Mouse (Mus musculus): Measurements from ENCODE around the gene Rtel1. TPM values are rescaled to one million over a fixed set of nuclear protein-coding genes. Genes with fewer than 3 reads are reported as not detected.

Rtel1 gene
- total RNA-seq (2014; fragmentation: Nextera tagmentation) (110 and 144 TPM in 2 replicates), total RNA-seq (2017) (45.6 and 78.9 TPM in 2 replicates)

DNA sequence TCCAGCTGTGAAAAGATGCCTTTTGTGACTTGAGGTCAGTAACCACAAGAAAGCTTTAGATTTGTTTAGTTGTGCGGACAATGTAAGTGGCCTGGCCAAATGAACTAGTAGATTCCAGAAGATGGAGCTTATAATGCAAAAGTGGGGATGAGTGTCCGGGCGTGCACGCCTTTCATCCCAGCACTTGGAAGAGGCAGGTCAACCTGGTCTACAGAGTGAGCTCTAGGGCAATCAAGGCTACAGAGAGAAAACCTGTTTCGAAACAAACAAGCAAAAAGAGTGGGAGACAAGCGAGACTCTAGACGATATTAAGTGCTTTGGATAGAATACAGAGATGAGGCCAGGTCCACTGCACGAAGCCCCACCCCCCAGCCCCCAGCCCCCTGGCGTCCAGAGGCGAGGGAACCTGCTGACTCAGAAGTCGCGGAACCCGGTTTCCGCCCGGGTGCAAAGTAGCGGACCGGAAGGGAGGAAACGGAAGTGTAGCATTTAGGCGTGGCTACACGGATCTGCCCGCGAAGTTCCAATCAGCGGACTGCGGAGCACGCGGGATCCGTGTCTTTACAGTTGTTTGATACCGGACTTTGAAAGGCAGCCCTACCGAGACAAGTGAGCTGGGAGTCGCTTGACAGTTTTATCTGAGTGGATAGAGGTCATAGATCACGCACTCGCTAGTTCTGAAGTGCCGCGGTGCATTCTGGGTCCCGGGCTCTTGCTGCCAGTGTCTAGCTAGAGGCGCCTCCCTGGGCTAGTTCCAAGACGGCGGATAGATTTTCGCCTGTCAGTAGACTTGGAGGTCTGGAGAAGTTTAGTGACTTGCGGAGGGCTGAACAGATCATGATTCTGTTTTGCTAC, at the start of gene Rtel1:
Rtel1 (plus strand) TSS at position 492 of the 855 bp plus-strand sequence.
- ATAC-seq (replicated peaks; ENCODE audit: low FRiP score, low TSS enrichment, poor library complexity, severe bottlenecking), result peak; percentile 93

DNA sequence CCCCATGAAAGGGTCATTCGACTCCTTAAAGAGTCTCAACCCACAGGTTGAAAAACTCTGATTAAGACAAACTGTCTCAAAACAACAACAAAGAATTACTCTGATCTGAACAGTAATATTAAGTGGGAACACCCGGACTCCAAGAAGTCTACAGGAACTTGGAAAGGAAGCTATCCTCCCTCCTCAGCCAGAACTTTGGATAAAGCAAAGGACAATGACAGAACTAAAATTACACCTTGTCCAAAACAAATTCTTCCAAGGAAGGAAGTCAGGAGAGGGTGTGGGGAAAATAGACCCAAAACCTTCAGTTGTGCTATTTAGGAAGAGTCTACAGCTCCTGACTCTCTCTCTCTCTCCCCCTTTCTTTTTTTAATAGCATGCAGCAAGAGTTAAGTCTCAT, 47.4 kb upstream of the Rtel1 start:
- ATAC-seq (replicated peaks; ENCODE audit: low FRiP score, low TSS enrichment, poor library complexity, severe bottlenecking), result no peak

DNA sequence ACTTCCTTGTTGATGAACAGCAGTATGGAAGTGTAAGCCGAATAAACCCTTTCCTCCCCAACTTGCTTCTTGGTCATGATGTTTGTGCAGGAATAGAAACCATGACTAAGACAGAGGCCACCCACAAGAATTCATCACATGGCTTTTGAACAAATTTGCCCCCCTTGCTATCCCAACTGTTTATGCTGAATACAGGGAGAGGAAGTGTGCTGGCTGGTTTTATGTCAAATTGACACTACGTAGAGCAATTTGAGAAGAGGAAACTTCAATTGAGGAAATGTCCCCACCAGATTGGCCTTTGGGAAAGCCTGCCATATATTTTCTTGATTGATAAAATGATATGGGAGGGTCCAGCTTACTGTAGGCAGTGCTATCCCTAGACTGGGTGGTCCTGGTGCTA, 45.7 kb upstream of the Rtel1 start:
- ATAC-seq (replicated peaks; ENCODE audit: low FRiP score, low TSS enrichment, poor library complexity, severe bottlenecking), result no peak

DNA sequence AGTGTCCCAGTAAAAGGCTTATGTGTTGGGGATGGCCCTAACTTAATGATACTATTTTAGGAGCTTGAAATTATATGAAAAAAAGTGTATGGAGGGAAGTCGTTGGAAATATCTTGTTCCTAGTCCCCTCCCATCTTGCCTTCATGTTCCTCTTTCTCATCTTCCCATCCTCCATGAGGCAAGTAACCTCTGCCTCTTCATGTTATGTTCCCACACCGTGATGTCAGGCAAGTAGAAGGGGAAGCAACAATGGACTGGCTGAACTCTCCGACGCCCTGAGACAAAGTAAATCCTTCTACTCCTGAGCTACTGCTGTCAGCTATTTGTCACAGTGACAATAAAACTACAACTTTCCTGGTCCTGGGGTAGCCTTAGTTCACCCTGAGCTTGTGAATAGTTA, 44.9 kb upstream of the Rtel1 start:
- ATAC-seq (replicated peaks; ENCODE audit: low FRiP score, low TSS enrichment, poor library complexity, severe bottlenecking), result no peak

DNA sequence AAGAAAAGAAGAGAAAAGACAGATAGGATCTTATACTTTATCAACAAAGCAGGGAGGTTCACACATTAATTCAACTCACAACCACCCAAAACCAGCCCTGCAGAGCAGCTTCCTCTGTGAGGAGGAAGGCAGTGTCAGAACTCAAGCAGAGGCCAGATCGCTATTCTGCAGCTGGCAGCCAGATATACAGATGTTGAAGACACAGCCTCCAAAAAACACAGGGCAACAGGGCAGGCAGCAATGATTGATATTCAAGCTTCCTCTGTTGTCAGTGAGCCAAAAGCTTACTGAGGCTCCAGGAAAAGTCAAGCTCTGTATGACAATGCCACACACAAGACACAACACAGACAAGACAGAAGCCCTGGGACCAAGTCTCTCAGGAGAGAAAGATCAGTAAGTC, 42.8 kb upstream of the Rtel1 start:
- ATAC-seq (replicated peaks; ENCODE audit: low FRiP score, low TSS enrichment, poor library complexity, severe bottlenecking), result peak; percentile 61

DNA sequence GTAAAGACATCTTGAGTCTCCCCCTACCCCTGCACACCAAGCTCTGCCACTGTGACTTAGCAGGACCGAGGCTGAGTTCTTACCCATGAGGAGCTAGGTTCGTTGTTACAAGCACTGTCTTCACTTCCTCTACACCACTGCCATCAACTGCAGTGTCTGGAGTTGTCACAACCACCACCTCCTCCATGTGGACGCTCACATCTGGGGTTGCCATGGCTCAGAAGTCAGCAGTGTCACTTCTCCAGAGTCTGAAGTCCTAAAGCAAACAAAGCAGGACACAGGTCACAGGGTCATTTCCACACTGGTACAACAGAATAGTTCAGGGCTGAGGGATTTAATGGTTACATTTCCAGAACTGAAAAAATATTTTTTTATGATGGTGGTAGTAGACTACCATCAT, 41.7 kb upstream of the Rtel1 start:
- ATAC-seq (replicated peaks; ENCODE audit: low FRiP score, low TSS enrichment, poor library complexity, severe bottlenecking), result no peak

DNA sequence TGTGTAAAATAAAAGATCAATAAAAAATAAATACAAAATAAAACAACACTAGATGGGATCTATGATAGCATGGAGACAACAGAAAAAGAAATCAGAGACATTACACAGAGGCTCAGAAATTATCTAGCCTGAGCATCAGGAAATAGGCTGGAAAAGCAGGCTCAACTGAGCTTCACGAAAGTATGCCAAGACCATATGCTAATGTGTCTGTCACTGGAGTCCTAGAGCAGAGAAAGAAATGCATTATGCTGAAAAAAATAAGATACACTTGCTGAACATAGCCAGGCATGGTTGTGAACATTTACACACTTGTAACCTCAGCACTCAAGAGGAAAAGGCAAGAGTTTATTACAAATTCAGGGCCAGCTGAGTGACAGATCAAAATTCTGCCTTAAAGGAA, 39.6 kb upstream of the Rtel1 start:
- ATAC-seq (replicated peaks; ENCODE audit: low FRiP score, low TSS enrichment, poor library complexity, severe bottlenecking), result no peak

DNA sequence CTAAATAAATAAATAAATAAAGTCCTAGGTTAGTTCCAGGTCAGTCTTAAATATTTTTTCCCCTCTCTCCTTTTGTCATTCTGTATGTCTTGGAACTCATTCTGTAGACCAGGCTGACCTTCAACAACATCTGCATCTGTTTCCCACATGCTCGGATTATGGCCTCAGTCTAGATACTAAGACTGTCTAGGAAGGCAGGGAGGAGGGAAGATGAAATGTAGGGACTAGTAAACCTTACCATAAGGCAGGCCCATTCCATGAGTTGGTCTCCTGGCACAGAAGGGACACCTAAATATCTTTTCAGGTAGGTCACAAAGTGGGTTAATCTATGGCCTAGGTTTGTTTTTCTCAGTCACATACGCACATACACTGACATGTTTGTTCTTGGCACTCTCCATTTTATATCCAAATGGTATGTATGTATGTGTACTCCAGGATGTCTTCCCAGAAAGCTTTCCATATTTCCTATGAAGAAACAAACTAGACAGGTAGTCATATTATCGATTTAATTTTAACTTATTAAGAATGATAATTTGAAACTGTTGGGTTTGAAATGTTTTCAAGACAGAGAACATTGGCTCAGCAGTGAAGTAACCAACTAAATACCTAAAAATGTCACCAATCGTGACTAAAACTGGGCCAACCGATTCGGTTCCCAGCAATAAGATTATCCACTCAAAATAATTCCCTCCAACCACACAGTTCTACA, 32.8 kb upstream of the Rtel1 start:
- ATAC-seq (replicated peaks; ENCODE audit: low FRiP score, low TSS enrichment, poor library complexity, severe bottlenecking), result no peak

DNA sequence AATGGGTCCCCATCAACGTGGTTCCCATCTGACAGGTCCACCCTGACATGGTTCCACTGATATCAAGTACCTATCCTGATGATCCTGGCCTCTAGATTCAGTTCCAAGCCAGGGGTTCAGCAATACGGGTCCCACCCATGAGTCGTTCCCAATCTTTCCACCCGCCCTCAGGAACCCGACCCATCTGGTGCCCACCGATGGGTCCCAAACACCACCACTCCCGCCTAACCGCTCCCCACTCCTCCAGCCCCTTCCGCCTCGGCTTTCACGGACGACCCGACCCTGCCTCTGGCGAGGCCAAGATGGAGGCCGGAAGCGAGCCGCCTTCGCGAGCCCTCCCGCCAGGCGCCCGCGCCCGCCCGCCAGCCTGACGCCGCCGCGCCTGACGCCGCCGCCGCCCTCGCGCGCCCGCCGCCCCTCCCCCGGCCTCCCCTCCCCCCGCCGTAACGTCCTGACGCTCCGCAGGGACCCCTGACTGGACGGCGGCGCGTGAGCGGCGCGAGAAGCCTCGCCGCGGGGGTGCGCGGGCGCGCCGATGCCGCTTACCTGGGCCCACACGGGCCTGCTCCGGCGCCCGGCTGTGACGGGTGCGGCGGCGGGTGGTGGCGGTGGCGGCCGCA, 32.1 kb upstream of the Rtel1 start:
- peak; percentile 57 for ATAC-seq (replicated peaks; ENCODE audit: low FRiP score, low TSS enrichment, poor library complexity, severe bottlenecking)

DNA sequence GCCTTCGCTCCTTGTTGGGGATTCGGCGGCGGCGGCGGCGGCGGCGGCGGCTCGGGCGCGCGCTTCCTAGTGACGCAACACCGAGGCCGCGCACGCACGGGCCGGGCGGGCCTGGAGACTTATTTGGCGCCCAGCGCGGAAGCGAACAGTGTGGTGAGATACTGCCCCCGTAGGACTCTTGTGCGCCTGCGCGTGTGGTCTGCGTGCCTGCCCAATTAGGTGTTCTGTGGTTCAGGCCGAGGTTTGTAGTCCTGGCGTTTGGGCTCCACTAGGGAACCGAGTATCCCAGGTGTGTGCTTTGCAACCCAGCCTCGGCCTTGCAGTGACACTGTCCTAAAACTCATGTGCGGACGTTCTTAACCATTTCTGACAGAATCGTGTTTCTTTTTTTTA, 31.6 kb upstream of the Rtel1 start, which contains the start of gene Gmeb2:
Gmeb2 (minus strand) TSS at position 78 of the 393 bp plus-strand sequence.
- ATAC-seq (replicated peaks; ENCODE audit: low FRiP score, low TSS enrichment, poor library complexity, severe bottlenecking), result peak; percentile 94

DNA sequence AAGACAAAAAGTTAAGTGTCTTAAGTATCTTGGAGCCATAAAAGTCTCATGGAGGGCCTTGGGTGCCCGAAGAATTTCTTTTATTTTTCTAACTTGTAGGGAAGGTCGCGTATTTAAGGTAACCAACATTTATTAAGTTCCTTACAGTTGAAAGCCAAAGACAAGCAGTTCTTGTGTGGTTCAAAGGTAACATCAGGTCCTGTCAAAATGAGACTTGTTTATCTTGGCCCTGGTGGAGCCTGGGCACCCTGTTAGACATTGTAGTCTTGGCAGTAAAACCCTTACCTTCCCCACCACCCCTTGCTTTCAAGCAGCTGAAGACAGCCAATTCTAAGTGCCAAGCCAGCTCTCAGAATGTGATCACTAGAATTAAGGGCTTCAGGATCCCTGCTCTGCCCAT, 30.8 kb upstream of the Rtel1 start:
- ATAC-seq (replicated peaks; ENCODE audit: low FRiP score, low TSS enrichment, poor library complexity, severe bottlenecking), result no peak

DNA sequence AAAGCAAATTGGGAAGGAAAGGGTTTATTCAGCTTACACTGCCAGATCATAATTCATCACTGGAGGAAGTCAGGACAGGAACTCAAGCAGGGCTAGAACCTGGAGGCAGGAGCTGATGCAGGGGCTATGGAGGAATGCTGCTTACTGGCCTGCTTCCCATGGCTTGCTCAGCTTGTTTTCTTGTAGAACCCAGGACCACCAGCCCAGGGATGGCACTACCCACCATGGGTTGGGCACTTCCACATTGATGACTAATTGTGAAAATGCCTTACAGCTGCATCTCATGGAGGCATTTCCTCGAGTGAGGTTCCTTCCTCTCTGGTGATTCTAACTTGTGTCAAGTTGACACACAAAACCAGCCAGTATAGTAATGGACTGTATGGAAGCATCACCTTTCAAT, 28.6 kb upstream of the Rtel1 start:
- ATAC-seq (replicated peaks; ENCODE audit: low FRiP score, low TSS enrichment, poor library complexity, severe bottlenecking), result no peak

DNA sequence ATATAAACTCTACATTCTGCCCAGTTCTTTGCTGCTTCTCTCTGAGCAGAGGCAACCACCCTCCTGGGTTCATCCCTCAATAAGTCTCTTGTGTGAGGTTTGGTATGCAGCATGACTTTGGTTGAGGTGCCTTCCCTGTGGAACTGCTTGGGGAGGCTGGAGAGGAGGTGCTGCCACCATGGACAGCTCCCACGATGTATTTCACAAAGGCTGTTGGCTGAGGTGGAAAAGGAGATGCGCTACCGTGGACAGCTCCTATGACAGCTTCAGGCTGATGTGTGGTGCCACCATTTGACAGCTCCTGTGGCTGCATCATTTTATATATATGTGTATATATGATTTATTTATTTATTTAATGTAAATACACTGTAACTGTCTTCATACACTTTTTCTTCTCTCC, 17.5 kb upstream of the Rtel1 start:
- ATAC-seq (replicated peaks; ENCODE audit: low FRiP score, low TSS enrichment, poor library complexity, severe bottlenecking), result peak; percentile 80

DNA sequence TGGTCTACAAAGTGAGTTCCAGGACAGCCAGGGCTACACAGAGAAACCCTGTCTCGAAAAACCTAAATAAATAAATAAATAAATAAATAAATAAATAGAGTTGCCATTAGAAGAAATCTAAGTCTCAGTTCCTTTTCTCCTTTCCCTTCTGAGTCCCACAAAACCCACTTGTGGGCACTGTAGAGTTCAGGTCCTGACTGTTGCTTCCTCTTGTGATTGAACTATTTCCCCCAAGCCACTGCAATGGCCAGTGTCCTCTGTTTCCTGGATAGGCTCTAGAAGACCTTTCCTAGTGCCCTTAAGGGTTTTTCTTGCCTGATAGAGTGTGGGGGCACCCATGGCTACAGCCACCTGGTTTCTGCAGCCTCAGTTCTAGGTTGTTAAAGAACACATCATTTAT, 14.6 kb upstream of the Rtel1 start:
- ATAC-seq (replicated peaks; ENCODE audit: low FRiP score, low TSS enrichment, poor library complexity, severe bottlenecking), result no peak

DNA sequence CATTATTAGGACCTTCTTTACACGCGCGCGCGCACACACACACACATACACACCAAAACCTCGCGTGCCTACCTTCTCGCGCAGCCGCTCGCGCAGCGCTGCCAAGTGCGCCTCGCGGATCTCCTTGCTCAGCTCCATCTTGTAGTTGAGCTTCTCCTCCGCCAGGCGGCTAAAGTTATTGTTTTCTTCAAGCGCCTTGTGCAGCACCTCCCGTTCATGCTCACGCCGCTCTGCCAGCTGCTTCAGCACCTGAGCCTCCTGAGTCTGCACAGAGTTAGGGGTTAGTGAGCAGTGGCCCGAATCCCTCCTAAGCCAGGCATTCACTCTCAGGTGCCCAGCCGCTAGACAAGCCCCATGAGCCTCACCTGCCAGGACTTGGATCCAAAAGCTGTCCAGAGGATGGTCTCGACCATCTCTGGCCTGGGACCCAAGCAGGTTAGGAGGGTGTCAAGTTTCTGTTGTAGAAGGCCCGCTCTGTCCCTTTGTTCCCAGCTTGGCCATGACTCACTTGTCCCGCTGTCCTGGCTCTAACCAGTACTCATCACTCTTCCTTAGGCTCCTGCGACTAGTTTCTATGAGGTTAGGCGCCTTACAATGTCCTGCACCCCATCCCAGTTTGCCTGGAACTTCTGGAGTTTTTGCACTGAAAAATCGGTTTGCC, 12.3 kb upstream of the Rtel1 start:
- ATAC-seq (replicated peaks; ENCODE audit: low FRiP score, low TSS enrichment, poor library complexity, severe bottlenecking), result peak; percentile 82

DNA sequence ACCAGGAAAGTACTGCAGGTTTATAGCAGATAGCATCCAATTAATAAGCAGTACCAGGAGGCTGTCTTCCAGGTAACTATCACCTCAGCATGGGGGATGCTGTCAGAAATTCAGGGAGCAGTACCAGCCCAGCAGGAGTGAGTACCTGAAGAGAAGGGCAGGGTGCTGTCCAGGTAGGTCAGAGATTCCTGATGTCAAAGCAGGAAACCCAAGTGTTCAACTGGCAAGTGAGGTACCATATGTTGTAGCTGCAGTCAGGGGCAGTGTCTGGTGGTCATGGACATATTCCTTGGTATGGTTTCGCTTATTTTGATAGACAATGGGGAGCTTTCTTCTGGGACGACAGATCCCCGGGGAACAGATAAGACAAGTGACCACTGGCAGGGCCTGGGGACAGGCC, 7.1 kb upstream of the Rtel1 start:
- no peak for ATAC-seq (replicated peaks; ENCODE audit: low FRiP score, low TSS enrichment, poor library complexity, severe bottlenecking)

DNA sequence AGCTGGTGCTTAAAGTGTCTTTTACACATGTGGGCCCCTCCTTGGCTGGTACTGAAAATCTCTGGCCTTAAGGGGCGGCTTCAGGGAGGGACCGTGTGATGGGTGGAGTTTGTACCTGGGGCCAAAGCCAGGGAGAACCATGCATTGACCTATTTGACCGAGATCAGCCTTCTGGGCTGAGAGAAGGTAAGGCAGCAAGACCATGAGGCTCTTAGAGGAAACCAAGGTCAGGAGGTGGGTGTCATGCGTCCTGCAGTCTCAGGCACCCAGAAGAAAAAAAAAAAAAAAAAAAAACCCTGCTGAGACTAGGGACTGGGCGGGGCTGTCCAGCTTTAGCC, 6.6 kb upstream of the Rtel1 start:
- no peak for ATAC-seq (replicated peaks; ENCODE audit: low FRiP score, low TSS enrichment, poor library complexity, severe bottlenecking)

DNA sequence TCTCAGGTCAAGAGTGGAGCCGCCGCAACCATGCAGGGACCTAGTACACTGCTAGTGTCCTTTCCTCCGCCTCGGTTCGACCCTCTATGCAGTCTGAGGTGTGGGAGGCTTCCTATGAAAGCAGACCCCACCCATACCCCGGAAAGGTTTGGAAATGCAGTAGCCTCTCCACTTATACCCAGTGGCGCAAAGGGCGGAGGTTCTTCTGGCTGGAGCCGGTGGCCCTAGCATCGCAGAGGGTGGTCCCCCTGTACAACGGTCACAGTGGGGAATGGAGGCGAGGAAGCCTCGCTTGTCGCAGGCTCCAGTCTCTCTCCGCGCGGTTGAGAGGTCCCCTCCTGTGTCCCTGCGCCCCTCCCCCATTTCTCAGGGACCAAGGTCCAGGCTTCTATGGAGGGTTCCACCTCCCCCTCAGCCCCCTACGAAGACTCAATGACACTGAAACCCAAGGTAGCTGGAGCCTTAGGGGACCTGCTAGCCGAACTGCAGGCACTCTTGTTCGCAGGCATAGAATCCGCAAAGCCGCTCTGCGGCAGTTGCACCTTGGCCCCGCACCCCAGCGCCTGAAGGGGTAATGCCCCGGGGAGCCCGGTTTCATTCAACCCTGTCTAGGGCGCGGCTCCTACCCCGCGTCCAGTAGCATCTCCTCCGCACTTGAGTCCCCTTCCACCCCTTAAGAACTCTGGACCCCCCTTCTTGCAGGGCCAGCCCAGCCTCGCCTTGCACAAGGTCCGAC, 6.0 kb upstream of the Rtel1 start:
- ATAC-seq (replicated peaks; ENCODE audit: low FRiP score, low TSS enrichment, poor library complexity, severe bottlenecking), result peak; percentile 34

DNA sequence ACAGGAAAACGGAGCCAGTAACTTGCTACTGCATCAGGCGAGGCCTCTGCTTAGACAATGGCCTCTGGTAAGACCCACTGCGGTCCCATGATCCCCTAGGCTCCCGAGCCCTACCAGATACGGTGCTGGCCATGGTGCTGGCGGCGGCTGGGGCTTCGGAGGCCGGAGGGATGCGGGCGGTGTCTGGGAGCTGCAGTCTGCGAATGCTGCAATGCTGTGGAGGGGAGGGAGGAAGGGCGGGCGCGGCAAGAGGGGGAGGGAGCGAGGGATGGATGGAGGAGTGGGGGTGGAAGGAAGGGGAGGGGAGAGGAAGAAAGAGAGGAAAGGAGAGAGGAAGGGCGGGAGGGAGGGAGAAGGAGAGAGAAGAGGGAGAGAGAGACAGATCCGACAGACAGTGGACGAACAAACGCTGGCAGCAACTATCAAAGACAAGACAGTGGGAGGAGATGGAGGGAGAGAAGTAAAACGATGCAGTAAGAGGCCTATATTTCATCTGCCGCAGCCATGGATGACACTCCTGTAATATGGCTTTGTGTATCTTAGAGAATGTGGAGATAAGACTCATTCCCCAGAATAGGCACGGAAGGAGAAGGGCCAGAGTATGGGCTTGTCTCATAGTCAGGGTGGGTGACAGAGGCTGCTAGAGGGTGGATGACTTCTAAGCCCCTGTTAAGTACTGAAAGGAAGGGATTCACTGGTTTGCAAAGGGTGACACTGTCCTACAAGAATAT, 5.3 kb upstream of the Rtel1 start, which contains the start of gene Stmn3:
Stmn3 (minus strand) TSS at position 421 of the 731 bp plus-strand sequence.
- ATAC-seq (replicated peaks; ENCODE audit: low FRiP score, low TSS enrichment, poor library complexity, severe bottlenecking), result peak; percentile 87
